Mouse (Mus musculus) forebrain, embryonic 16.5 days (tissue): ENCODE measurements at regions not wholly inside any gene's neighbourhood (a gene's known extent, or its start where the extent isn't known, plus 50 kb on each side); places are given as distances from the start of the nearest gene placed in this dataset.

Experiments used
- ATAC-seq: fragments of 200-750 bp; cut with Nextera tagmentation; 2 replicates; pipeline ENCODE4 v1.8.0; 2017; ENCODE audit warnings: mild to moderate bottlenecking, moderate library complexity
- H3K27ac ChIP-seq: fragments of 300-500 bp; sonication (generic); 2 replicates; pipeline ENCODE4 v1.5.1; 2014; ENCODE audit warnings: low read length, control low read depth
- H3K27me3 ChIP-seq: fragments of 300-500 bp; sonication (generic); replicated peaks from 2 replicates; pipeline ENCODE4 v1.6.1; 2014; ENCODE audit warnings: low read length; ENCODE audit not compliant: control insufficient read depth, insufficient read depth
- H3K36me3 ChIP-seq: fragments of 300-500 bp; sonication (generic); 2 replicates; pipeline ENCODE4 v1.6.1; 2014; ENCODE audit not compliant: control insufficient read depth, insufficient read depth
- H3K4me1 ChIP-seq: fragments of 300-500 bp; sonication (generic); replicated peaks from 2 replicates; pipeline ENCODE4 v1.6.1; 2014; ENCODE audit warnings: low read length; ENCODE audit not compliant: control insufficient read depth, insufficient read depth
- H3K4me2 ChIP-seq: fragments of 300-500 bp; sonication (generic); 2 replicates; pipeline ENCODE4 v1.6.1; 2014; ENCODE audit warnings: mild to moderate bottlenecking, low read length, control low read depth
- H3K4me3 ChIP-seq: fragments of 300-500 bp; sonication (generic); replicated peaks from 2 replicates; pipeline ENCODE4 v1.5.1; 2014; ENCODE audit warnings: mild to moderate bottlenecking, low read length, control low read depth
- H3K9ac ChIP-seq: fragments of 300-500 bp; sonication (generic); replicated peaks from 2 replicates; pipeline ENCODE4 v1.6.1; 2014; ENCODE audit warnings: low read depth, low read length, control low read depth
- H3K9me3 ChIP-seq: fragments of 300-500 bp; sonication (generic); 2 replicates; pipeline ENCODE4 v1.6.1; 2016; ENCODE audit warnings: low read length; ENCODE audit not compliant: control insufficient read depth
- WGBS: fragments of 180-500 bp; shearing (Covaris S2); extraction: QIAGEN DNeasy Blood & Tissue Kit; methylation state at CpG from one replicate; pipeline ENCODE4 v1.1.7; 2014; 5-methylcytosine and 5-hydroxymethylcytosine counted together

DNA sequence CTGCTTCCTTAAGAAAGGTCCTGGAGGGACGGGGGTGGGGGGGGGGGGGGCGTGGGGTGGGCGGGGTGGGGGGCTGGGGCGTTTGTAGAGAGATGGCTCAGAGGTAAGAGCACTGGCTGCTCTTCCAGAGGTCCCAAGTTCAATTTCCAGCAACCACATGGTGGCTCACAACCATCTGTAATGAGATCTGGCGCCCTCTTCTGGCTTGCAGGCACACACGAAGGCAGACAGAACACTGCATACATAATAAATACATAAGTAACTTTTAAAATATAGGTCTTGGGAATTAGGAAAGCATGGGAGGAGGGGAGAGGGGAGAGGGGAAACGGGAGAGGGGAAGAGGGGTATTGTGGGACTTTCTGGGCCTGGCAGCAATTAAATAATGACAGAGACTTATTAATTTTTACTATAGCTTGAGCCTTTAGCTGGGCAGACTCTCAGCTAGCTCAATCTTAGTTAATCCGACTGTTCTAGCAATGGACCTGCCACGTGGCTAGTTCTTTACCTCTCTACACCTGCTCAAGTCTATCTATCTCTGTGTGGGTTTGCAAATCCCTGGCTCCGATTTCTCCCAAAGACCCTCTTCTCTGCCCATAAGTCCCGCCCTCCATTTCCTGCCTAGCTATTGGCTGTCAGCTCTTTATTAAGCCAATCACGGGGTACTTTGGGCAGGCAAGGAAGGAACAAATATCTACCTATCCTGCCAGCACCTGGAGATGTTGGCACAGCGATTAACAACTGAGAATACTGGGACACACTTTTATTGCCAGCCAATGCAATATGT lies 64.1 kb upstream of the Rpl34 start:
- H3K9me3 ChIP-seq = no peaks in the 10 kb centered on the region
- no peak overlapping the region for H3K27ac ChIP-seq
- H3K27me3 ChIP-seq = no peaks in the 10 kb centered on the region
- no peak overlapping the region for H3K4me3 ChIP-seq
- 39% methylated on average over 10 of the region's 13 CpGs for WGBS
- no peak for ATAC-seq
- H3K4me1 ChIP-seq = no peaks in the 10 kb centered on the region
- no peak overlapping the region for H3K9ac ChIP-seq
- H3K36me3 ChIP-seq = no peaks in the 10 kb centered on the region
- H3K4me2 ChIP-seq = no peak overlapping the region

DNA sequence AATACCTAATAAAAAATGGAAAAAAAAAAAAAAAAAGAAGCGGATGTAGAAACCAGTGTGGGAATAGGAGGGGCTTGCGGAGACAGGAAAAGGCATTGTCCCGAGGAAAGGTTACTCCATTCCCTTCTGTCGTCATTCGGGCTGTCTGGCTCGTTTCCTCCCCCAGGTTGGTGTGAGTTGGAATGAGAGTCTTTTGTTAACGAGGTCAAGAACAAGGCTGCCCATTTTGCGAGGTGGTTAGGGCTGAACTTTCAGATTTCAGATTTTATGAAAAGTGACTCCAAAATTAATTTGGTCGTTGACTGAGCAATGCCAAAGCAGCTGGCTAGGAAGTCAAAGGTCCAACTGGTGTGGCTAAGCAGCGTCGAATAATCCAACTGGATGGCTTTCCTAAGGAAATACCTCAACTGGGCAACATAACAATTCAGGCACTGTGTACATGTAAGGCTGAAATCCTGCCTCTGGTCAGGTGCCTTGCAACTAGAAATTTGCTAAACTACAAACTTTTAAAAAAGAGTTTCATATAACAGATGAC lies 50.6 kb upstream of the Rpl34 start:
- no peaks in the 10 kb centered on the region for H3K27me3 ChIP-seq
- H3K4me2 ChIP-seq = no peak overlapping the region
- H3K4me3 ChIP-seq = no peak overlapping the region
- no peak overlapping the region for H3K27ac ChIP-seq
- no peak overlapping the region for H3K9ac ChIP-seq
- ATAC-seq = no peak
- H3K9me3 ChIP-seq = no peaks in the 10 kb centered on the region
- no peaks in the 10 kb centered on the region for H3K36me3 ChIP-seq
- H3K4me1 ChIP-seq = no peaks in the 10 kb centered on the region
- WGBS = 70% methylated on average over 11 of the region's 11 CpGs
